Mouse (Mus musculus) lung, adult 2 months (tissue): ENCODE measurements at regions not wholly inside any gene's neighbourhood (a gene's known extent, or its start where the extent isn't known, plus 50 kb on each side); places are given as distances from the start of the nearest gene placed in this dataset.

ENCODE experiments used
- DNase-seq: peaks from one replicate; pipeline ENCODE4 v3.0.0; 2022
- H3K4me1 ChIP-seq: fragments of 200-500 bp; 2 replicates; pipeline ENCODE4 v1.6.1; 2011; ENCODE audit warnings: low read length; ENCODE audit not compliant: control insufficient read depth, insufficient read depth
- H3K4me3 ChIP-seq: fragments of 200-500 bp; replicated peaks from 2 replicates; pipeline ENCODE3; 2011; ENCODE audit warnings: low read depth, mild to moderate bottlenecking, control low read depth, low read length; ENCODE audit errors: extremely low read depth
- CTCF ChIP-seq: fragments of 200-500 bp; IDR thresholded peaks from 2 replicates; pipeline ENCODE4 v1.5.1; 2011; ENCODE audit warnings: mild to moderate bottlenecking, low read length, control low read depth; ENCODE audit not compliant: insufficient read depth
- POLR2A ChIP-seq: fragments of 200-500 bp; IDR thresholded peaks from 2 replicates; pipeline ENCODE4 v1.6.1; 2011; ENCODE audit warnings: low read depth, mild to moderate bottlenecking, control low read depth, low read length, borderline replicate concordance; ENCODE audit errors: extremely low read depth
- WGBS: fragments of 180-500 bp; shearing (Covaris S2); methylation state at CpG from one replicate; pipeline ENCODE4 v1.1.7; 2018; 5-methylcytosine and 5-hydroxymethylcytosine counted together

DNA sequence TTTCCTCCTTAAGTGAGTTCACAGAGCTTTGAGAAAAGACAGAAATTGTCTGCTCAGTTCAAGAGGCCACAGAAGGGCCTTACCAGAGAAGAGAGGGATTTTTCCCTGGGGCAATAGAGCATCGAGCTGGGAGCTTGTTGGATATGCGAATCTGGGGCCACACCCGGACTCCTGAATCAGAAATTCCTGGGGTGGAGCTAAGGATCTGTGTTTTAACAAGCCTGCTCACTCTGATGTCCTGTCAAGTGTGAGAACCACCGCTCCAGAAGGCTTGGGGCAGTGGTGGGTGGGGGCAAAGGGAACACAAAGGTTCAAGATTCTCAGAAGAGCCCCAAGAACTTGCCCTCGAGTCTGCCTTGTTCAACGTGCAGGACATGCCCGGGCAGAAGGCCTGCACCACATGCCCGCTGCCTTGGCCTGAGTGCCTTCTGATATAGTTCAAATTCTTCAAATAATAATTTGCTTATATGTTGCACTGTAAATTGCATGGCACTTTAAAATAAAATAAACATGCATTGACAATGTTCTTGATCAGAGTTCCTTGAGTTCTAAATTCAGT is 241.3 kb upstream of the Hes1 start:
- DNase-seq, result no peak
- TF ChIP-seq CTCF, result no peak
- Histone ChIP-seq H3K4me3 (no peak overlapping the region), H3K4me1 (no peaks in the 10 kb centered on the region)
- 71% methylated on average over 8 of the region's 8 CpGs for WGBS

DNA sequence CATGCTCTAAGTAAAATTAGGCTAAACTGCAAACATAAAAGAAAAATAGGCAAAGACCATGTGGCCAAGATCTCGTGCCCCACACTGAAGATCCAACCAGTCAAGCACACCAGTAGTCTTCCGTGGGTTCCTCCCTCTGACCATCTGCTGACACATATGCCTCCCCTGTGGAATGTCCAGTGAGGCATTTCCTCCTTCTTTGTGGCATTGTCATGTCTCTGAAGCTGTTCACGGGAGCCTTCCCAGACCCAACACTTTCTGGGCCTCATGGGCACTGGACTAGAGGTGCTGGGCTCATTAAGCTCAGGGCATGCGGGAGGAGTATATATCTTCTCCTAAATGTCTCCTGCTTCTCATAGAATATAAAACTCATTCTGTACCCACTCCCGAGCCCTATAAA is 237.3 kb upstream of the Hes1 start:
- TF ChIP-seq CTCF (no peak), POLR2A (no peak)
- DNase-seq, result no peak
- Histone ChIP-seq H3K4me3 (no peak overlapping the region), H3K4me1 (no peaks in the 10 kb centered on the region)
- 82% methylated on average over 5 of the region's 5 CpGs for WGBS

DNA sequence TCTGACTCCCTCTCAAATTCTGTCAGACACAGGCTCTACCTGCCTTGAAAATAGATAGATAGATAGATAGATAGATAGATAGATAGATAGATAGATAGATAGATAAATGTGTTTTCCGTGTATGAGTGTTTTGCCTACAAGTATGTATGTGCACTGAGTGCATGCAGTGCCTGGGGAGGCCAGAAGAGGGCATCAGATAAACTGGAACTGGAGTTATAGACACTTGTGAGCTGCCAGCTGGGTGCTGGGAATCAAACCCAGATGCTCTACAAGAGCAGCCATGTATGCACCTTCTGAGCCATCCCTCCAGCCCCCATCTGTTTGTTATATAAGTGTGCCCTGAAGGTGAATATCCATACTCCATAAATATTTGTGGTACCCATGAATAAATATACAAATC is 236.4 kb upstream of the Hes1 start:
- TF ChIP-seq CTCF (no peak), POLR2A (no peak)
- 96% methylated on average over 1 of the region's 1 CpGs for WGBS
- no peak for DNase-seq
- Histone ChIP-seq H3K4me3 (no peak overlapping the region), H3K4me1 (no peaks in the 10 kb centered on the region)

DNA sequence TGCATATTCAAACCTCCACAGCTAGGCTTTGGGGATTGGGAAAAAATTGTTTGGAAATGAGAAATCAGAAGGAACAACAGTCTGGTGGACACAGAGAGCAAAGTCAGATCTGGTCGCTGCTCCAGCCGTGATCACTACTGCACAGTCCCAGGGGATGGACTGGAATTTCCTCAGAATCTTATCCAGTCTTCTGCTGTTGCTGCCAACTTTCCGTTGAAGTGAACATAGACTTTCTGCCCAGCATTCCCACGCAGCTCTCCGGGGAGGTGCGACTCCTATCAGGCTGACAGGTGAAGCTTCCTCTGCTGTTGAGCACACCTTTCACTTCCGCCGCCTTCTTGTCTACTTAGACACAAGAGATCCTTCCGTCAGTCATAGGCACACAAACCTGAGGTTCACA is 234.7 kb upstream of the Hes1 start:
- TF ChIP-seq POLR2A (no peak), CTCF (no peak)
- Histone ChIP-seq H3K4me3 (no peak overlapping the region), H3K4me1 (no peaks in the 10 kb centered on the region)
- no peak for DNase-seq
- WGBS, result 83% methylated on average over 9 of the region's 9 CpGs

DNA sequence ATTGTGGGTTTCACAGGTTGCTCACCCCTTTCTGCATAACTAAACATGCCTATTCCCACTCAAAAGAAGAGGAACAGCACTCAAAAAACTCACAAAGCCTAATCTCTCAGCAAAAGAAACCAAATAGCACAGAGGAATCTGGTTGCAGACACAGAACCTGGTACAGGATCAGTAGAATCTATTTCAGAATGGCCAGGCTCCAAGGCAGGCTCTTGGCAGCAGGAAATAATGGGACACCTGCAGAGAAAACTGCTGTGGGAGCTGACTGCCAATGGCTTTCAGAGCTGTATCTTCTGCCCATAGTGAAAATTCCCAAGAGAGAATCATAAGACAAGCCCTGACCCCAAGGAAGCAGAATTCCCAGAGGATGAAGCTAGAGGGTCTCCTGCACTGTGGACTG is 234.1 kb upstream of the Hes1 start:
- TF ChIP-seq POLR2A (no peak), CTCF (no peak)
- no peak for DNase-seq
- Histone ChIP-seq H3K4me3 (no peak overlapping the region), H3K4me1 (no peaks in the 10 kb centered on the region)

DNA sequence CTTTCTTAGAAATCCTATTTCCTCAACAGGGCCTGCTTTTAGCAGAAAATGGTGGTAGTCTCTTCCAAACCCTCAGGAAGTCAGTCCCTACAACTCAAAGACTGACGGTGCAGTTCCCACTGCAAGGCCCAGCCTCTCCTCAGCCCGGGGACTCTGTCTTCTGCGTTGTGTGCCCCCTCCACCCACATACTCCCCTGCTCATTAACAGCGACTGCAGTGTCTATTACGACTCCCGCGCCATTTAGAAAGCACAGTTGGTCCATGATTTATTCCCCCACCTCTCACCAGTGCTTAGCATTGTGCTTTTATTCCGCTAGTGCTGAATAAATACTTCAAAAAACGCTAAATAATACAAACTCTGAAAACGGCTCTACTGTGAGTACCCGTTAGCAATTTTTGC is 230.9 kb upstream of the Hes1 start:
- TF ChIP-seq POLR2A, result no peak
- no peak for TF ChIP-seq CTCF
- DNase-seq, result no peak
- Histone ChIP-seq H3K4me3 (no peak overlapping the region), H3K4me1 (no peaks in the 10 kb centered on the region)
- 85% methylated on average over 11 of the region's 11 CpGs for WGBS

DNA sequence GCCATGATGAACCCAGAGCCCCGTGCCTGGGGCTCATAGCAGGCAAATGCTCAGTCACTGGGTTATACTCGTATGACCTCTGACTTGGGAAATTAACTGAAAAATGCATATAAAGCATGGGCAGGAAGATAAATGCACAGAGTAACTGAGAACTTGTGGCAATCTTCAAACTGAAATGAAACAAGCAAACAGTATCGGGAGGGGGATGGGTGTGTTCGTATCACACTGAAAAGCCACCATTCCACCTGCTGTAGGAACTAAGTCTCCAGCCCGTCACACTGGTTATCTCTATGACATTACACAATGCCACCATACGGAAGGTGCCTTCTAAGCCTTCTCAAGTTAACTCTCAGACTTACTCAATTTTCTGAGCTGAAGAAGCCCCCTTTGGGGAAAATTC is 230.3 kb upstream of the Hes1 start:
- H3K4me3 ChIP-seq, result no peak overlapping the region
- no peaks in the 10 kb centered on the region for H3K4me1 ChIP-seq
- DNase-seq, result no peak
- TF ChIP-seq CTCF (no peak), POLR2A (no peak)
- 88% methylated on average over 6 of the region's 6 CpGs for WGBS

DNA sequence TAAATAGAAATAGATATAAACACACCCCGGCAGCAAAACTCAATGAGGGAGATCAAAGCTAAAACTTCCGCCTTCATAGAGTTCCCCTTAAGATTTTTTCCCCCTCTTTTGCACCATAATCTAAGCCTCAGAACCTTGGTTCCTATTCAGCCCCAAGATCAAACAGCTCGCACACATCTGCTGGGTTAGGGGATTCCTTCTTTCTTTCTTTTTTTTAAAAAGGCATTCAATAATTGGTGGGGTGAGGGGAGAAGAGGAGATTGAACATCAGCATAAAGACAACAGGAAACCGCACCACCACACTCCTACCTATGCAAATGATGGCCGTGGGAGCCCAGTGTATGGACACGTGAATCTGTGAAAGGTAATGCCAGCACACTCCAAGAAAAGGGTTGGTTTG is 229.5 kb upstream of the Hes1 start:
- no peak for DNase-seq
- H3K4me3 ChIP-seq, result no peak overlapping the region
- no peaks in the 10 kb centered on the region for H3K4me1 ChIP-seq
- TF ChIP-seq CTCF (no peak), POLR2A (no peak)
- WGBS, result 81% methylated on average over 6 of the region's 6 CpGs

DNA sequence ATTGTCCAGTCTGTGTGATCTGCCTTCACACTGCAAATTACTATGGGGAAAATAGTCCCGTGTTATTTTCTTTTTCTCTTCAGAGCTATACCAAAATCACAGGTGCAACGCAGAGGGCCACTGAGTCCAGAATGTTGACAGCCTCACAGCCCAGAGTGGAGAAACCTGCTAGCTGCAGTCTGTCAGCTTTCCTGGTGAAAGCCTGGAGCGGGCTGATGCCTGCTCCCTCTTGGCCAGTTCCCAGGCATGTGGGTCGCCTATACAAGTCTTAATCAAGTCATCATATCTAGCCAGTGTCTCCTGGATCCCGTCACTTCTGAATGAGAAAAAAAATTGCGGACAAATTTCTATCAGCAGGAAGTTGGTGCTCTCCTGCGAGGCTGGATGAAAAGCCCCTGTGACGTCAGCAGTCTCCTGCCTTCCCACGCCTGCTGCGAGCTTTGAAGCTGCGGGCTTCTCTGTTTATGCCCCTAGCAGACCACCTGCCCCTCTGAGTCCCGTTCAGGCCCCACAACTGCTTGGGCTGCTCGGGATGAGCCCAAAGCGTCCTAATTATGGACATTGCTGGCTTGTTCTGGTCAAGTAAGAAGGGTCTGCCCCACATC is 227.1 kb upstream of the Hes1 start:
- no peak for DNase-seq
- TF ChIP-seq CTCF, result no peak
- TF ChIP-seq POLR2A, result no peak
- no peak overlapping the region for H3K4me3 ChIP-seq
- no peaks in the 10 kb centered on the region for H3K4me1 ChIP-seq
- WGBS, result 38% methylated on average over 14 of the region's 14 CpGs

DNA sequence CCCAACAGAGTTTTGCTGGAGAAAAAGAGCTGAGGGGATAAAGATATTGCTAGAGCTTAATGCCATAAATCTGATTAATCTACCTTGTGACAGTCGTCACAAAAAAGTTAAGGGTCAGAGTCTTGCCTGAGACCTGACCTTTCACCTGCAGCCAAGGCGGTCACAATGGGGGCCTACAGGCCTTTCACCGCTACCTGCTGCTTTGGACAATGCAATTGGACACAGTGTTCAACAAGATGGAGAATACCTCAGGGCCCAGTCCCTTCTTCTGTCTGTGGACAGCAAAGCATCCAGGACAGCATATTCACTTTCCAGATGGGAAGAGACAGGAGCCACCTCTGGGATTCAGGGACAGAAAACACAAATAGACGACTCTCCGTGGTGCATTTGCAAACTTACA is 226.3 kb upstream of the Hes1 start:
- TF ChIP-seq POLR2A (no peak), CTCF (no peak)
- no peak overlapping the region for H3K4me3 ChIP-seq
- 94% methylated on average over 5 of the region's 5 CpGs for WGBS

More for the DNA sequence above, 226.3 kb upstream of the Hes1 start:
- no peaks in the 10 kb centered on the region for H3K4me1 ChIP-seq
- DNase-seq, result no peak
